Mouse (Mus musculus) stomach, embryonic 16.5 days (tissue): ENCODE data around the gene Ccdc85c. TPM values are rescaled to one million over a fixed set of nuclear protein-coding genes. Genes with fewer than 3 reads are reported as not detected.

Source experiments
- ATAC-seq: fragments of 200-750 bp; cut with Nextera tagmentation; 2 replicates; pipeline ENCODE4 v1.8.0; 2017; ENCODE audit warnings: moderate number of reproducible peaks, moderate TSS enrichment; ENCODE audit not compliant: insufficient read depth, low FRiP score
- H3K27ac ChIP-seq: fragments of 300-500 bp; sonication (generic); 2 replicates; pipeline ENCODE4 v1.5.1; 2014; ENCODE audit warnings: low read length
- H3K27me3 ChIP-seq: fragments of 300-500 bp; sonication (generic); 2 replicates; pipeline ENCODE4 v1.6.1; 2014; ENCODE audit warnings: low read length, control low read depth, mixed read lengths; ENCODE audit not compliant: control insufficient read depth, insufficient read depth
- H3K36me3 ChIP-seq: fragments of 300-500 bp; sonication (generic); 2 replicates; pipeline ENCODE4 v1.6.1; 2014; ENCODE audit warnings: low read length; ENCODE audit not compliant: control insufficient read depth, insufficient read depth
- H3K4me1 ChIP-seq: fragments of 300-500 bp; sonication (generic); 2 replicates; pipeline ENCODE4 v1.6.1; 2014; ENCODE audit warnings: low read length, control low read depth, mixed read lengths; ENCODE audit not compliant: control insufficient read depth, insufficient read depth
- H3K4me2 ChIP-seq: fragments of 300-500 bp; sonication (generic); 2 replicates; pipeline ENCODE4 v1.6.1; 2014; ENCODE audit warnings: low read depth, low read length, mixed read lengths
- H3K4me3 ChIP-seq: fragments of 300-500 bp; sonication (generic); replicated peaks from 2 replicates; pipeline ENCODE4 v1.5.1; 2014; ENCODE audit warnings: mild to moderate bottlenecking, low read length
- H3K9ac ChIP-seq: fragments of 300-500 bp; sonication (generic); 2 replicates; pipeline ENCODE4 v1.6.1; 2014; ENCODE audit warnings: low read length
- H3K9me3 ChIP-seq: fragments of 300-500 bp; sonication (generic); replicated peaks from 2 replicates; pipeline ENCODE4 v1.6.1; 2016; ENCODE audit warnings: low read length, control low read depth; ENCODE audit not compliant: control insufficient read depth
- WGBS: fragments of 180-500 bp; shearing (Covaris S2); extraction: QIAGEN DNeasy Blood & Tissue Kit; methylation state at CpG from one replicate; pipeline ENCODE4 v1.1.7; 2014; 5-methylcytosine and 5-hydroxymethylcytosine counted together
- polyA plus RNA-seq: library from polyadenylated mRNA; unstranded; fragments of >200 nt; fragmentation: Nextera tagmentation; extraction: Ambion mirVana; gene quantifications from 2 replicates; pipeline ENCODE4 v1.2.1, GENCODE M21; 2015

Gene Ccdc85c
- 6.5 and 6.9 TPM in 2 replicates for polyA plus RNA-seq

- Histone ChIP-seq H3K4me3 (peak within 1 kb of the TSS; percentile 80), H3K27ac (peak within 1 kb of the TSS; percentile 67), H3K27me3 (no peaks in the 10 kb centered on the region; the same call in 1 of the 2 replicates), H3K4me1 (peaks cover 63% of the 10 kb centered on the region), H3K9ac (peak within 1 kb of the TSS; percentile 89), H3K9me3 (no peaks in the 10 kb centered on the region), H3K36me3 (no peaks in the 10 kb centered on the region), H3K4me2 (peak within 1 kb of the TSS; percentile 93)
- WGBS, result under 1% methylated on average over 105 of the region's 120 CpGs
- ATAC-seq, result no peak
Measured at GRCm38 (mm10) chr12:108274661-108275507, at the start of gene Ccdc85c. Gene Ccdc85c, minus strand, starts transcription at chr12:108275425.

- Histone ChIP-seq H3K4me2 (no peak overlapping the region), H3K27ac (no peak overlapping the region), H3K36me3 (no peaks in the 10 kb centered on the region), H3K9ac (no peak overlapping the region), H3K4me3 (no peak overlapping the region), H3K9me3 (no peaks in the 10 kb centered on the region), H3K27me3 (peaks cover 46% of the 10 kb centered on the region), H3K4me1 (peaks cover 3% of the 10 kb centered on the region; the same call in 1 of the 2 replicates)
- WGBS, result 20% methylated on average over 8 of the region's 8 CpGs
- no peak for ATAC-seq
Measured at GRCm38 (mm10) chr12:108320096-108320495, 44.9 kb upstream of the Ccdc85c start.

GRCm38 (mm10) chr12:108318499-108318898 lies 43.3 kb upstream of the Ccdc85c start:
- H3K9me3 ChIP-seq, result no peaks in the 10 kb centered on the region
- H3K9ac ChIP-seq, result no peak overlapping the region
- H3K27me3 ChIP-seq, result peaks cover 46% of the 10 kb centered on the region
- no peak overlapping the region for H3K27ac ChIP-seq
- 14% methylated on average over 37 of the region's 37 CpGs for WGBS
- H3K4me2 ChIP-seq, result no peak overlapping the region
- ATAC-seq, result no peak
- peaks cover 3% of the 10 kb centered on the region; the same call in 1 of the 2 replicates for H3K4me1 ChIP-seq
- no peaks in the 10 kb centered on the region for H3K36me3 ChIP-seq
- H3K4me3 ChIP-seq, result no peak overlapping the region

GRCm38 (mm10) chr12:108317826-108318430 lies 42.7 kb upstream of the Ccdc85c start:
- Histone ChIP-seq H3K36me3 (no peaks in the 10 kb centered on the region), H3K9me3 (no peaks in the 10 kb centered on the region), H3K4me2 (no peak overlapping the region), H3K4me3 (no peak overlapping the region), H3K9ac (no peak overlapping the region), H3K27ac (no peak overlapping the region), H3K27me3 (peaks cover 46% of the 10 kb centered on the region), H3K4me1 (peaks cover 3% of the 10 kb centered on the region; the same call in 1 of the 2 replicates)
- ATAC-seq, result no peak
- 22% methylated on average over 18 of the region's 18 CpGs for WGBS

- H3K27me3 ChIP-seq, result peaks cover 46% of the 10 kb centered on the region
- 20% methylated on average over 9 of the region's 9 CpGs for WGBS
Measured at GRCm38 (mm10) chr12:108317201-108317738, 42.0 kb upstream of the Ccdc85c start.

GRCm38 (mm10) chr12:108316655-108317054 lies 41.4 kb upstream of the Ccdc85c start:
- WGBS, result 50% methylated on average over 6 of the region's 6 CpGs

More at GRCm38 (mm10) chr12:108317201-108317738, 42.0 kb upstream of the Ccdc85c start:
- no peak for ATAC-seq
- H3K27ac ChIP-seq, result no peak overlapping the region
- H3K9ac ChIP-seq, result no peak overlapping the region
- H3K36me3 ChIP-seq, result no peaks in the 10 kb centered on the region
- H3K4me2 ChIP-seq, result no peak overlapping the region
- no peaks in the 10 kb centered on the region for H3K9me3 ChIP-seq
- H3K4me3 ChIP-seq, result no peak overlapping the region
- peaks cover 3% of the 10 kb centered on the region; the same call in 1 of the 2 replicates for H3K4me1 ChIP-seq

GRCm38 (mm10) chr12:108315818-108316217 lies 40.6 kb upstream of the Ccdc85c start:
- 48% methylated on average over 10 of the region's 10 CpGs for WGBS
- H3K27ac ChIP-seq, result no peak overlapping the region
- H3K9ac ChIP-seq, result no peak overlapping the region
- no peaks in the 10 kb centered on the region for H3K9me3 ChIP-seq
- ATAC-seq, result no peak
- peaks cover 46% of the 10 kb centered on the region for H3K27me3 ChIP-seq
- no peak overlapping the region for H3K4me3 ChIP-seq
- H3K4me1 ChIP-seq, result peaks cover 3% of the 10 kb centered on the region; the same call in 1 of the 2 replicates
- no peaks in the 10 kb centered on the region for H3K36me3 ChIP-seq
- no peak overlapping the region for H3K4me2 ChIP-seq

More at GRCm38 (mm10) chr12:108316655-108317054, 41.4 kb upstream of the Ccdc85c start:
- no peaks in the 10 kb centered on the region for H3K36me3 ChIP-seq
- no peak overlapping the region for H3K9ac ChIP-seq
- no peak for ATAC-seq
- no peaks in the 10 kb centered on the region for H3K9me3 ChIP-seq
- H3K27me3 ChIP-seq, result peaks cover 46% of the 10 kb centered on the region
- H3K4me3 ChIP-seq, result no peak overlapping the region
- H3K4me1 ChIP-seq, result peaks cover 3% of the 10 kb centered on the region; the same call in 1 of the 2 replicates
- H3K4me2 ChIP-seq, result no peak overlapping the region
- no peak overlapping the region for H3K27ac ChIP-seq

GRCm38 (mm10) chr12:108313244-108313772 lies 38.1 kb upstream of the Ccdc85c start:
- no peaks in the 10 kb centered on the region for H3K9me3 ChIP-seq
- no peaks in the 10 kb centered on the region for H3K36me3 ChIP-seq
- peaks cover 26% of the 10 kb centered on the region for H3K27me3 ChIP-seq
- H3K9ac ChIP-seq, result no peak overlapping the region
- H3K4me2 ChIP-seq, result no peak overlapping the region
- no peak for ATAC-seq
- no peak overlapping the region for H3K4me3 ChIP-seq
- H3K4me1 ChIP-seq, result peaks cover 1% of the 10 kb centered on the region; the same call in 1 of the 2 replicates
- 91% methylated on average over 1 of the region's 1 CpGs for WGBS
- H3K27ac ChIP-seq, result no peak overlapping the region
